Mouse (Mus musculus) bone marrow, adult 2 months (tissue): Measurements from ENCODE around the gene Pex11a.

Experiments
- CTCF ChIP-seq: fragments of 200-500 bp; IDR thresholded peaks from 2 replicates; pipeline ENCODE4 v1.5.1; 2011; ENCODE audit warnings: low read length, control low read depth; ENCODE audit not compliant: control insufficient read depth, insufficient read depth
- POLR2A ChIP-seq: fragments of 200-500 bp; IDR thresholded peaks from 2 replicates; pipeline ENCODE4 v1.6.1; 2011; ENCODE audit warnings: low read depth, mild to moderate bottlenecking, control low read depth, low read length, borderline replicate concordance; ENCODE audit not compliant: control insufficient read depth

DNA sequence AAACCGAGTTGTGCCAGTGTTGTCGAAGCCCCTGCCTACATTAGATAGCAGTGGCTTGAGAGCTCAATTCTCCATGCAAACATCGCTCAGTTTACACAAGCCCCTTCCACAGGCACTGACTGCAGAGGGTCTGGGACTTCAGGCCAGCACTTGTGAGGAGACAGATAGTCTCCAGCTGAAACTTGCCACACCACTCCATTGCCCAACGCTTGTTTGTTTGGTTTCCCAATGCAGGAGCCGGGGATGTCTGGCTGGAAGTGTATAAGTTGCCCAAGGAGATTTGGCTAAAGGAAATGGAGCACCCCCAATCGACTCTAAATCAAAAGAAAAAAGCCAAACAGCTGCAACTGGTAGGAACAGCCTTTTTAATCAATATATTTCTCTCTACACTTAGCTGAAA is 15.2 kb upstream of the Pex11a start:
- no peak for TF ChIP-seq POLR2A
- no peak for TF ChIP-seq CTCF
